Mouse (Mus musculus) forebrain, embryonic 15.5 days (tissue): ENCODE measurements around the gene Gpr162. TPM values are rescaled to one million over a fixed set of nuclear protein-coding genes. Genes with fewer than 3 reads are reported as not detected.
A peak's percentile ranks its signal among the peaks of the same experiment; 100 is the strongest.

Experiments used
- ATAC-seq: fragments of 200-750 bp; cut with Nextera tagmentation; replicated peaks from 2 replicates; pipeline ENCODE4 v1.8.0; 2017; ENCODE audit warnings: mild to moderate bottlenecking, moderate TSS enrichment, moderate library complexity
- H3K27ac ChIP-seq: fragments of 300-500 bp; sonication (generic); replicated peaks from 2 replicates; pipeline ENCODE4 v1.5.1; 2015; ENCODE audit warnings: mild to moderate bottlenecking, inconsistent platforms
- H3K27me3 ChIP-seq: fragments of 300-500 bp; sonication (generic); 2 replicates; pipeline ENCODE4 v1.6.1; 2015; ENCODE audit warnings: inconsistent platforms
- H3K36me3 ChIP-seq: fragments of 300-500 bp; sonication (generic); 2 replicates; pipeline ENCODE4 v1.6.1; 2015; ENCODE audit warnings: mild to moderate bottlenecking, inconsistent platforms
- H3K4me1 ChIP-seq: fragments of 300-500 bp; sonication (generic); 2 replicates; pipeline ENCODE4 v1.6.1; 2015; ENCODE audit warnings: inconsistent platforms
- H3K4me2 ChIP-seq: fragments of 300-500 bp; sonication (generic); replicated peaks from 2 replicates; pipeline ENCODE4 v1.6.1; 2015; ENCODE audit warnings: mild to moderate bottlenecking, inconsistent platforms
- H3K4me3 ChIP-seq: fragments of 300-500 bp; sonication (generic); 2 replicates; pipeline ENCODE4 v1.5.1; 2015; ENCODE audit warnings: mild to moderate bottlenecking, inconsistent platforms
- H3K9ac ChIP-seq: fragments of 300-500 bp; sonication (generic); replicated peaks from 2 replicates; pipeline ENCODE4 v1.6.1; 2015; ENCODE audit warnings: mild to moderate bottlenecking, inconsistent platforms
- H3K9me3 ChIP-seq: fragments of 300-500 bp; sonication (generic); 2 replicates; pipeline ENCODE4 v1.6.1; 2016; ENCODE audit warnings: inconsistent platforms
- WGBS: fragments of 180-500 bp; shearing (Covaris S2); methylation state at CpG from one replicate; pipeline ENCODE4 v1.1.7; 2015; ENCODE audit warnings: mixed read lengths; 5-methylcytosine and 5-hydroxymethylcytosine counted together
- polyA plus RNA-seq: library from polyadenylated mRNA; unstranded; fragments of >200 nt; fragmentation: Nextera tagmentation; extraction: Ambion mirVana; gene quantifications from 2 replicates; pipeline ENCODE4 v1.2.1, GENCODE M21; 2015

The Gpr162 gene
- polyA plus RNA-seq: 25.2 and 25.9 TPM in 2 replicates

- WGBS: under 1% methylated on average over 39 of the region's 43 CpGs
- H3K27ac ChIP-seq: peak within 1 kb of the TSS; percentile 90
- peak; percentile 72 for ATAC-seq
- 0 out of 2 replicates have a peak, but pooled peaks cover 2% of the 10 kb centered on the region for H3K36me3 ChIP-seq
- no peaks in the 10 kb centered on the region for H3K9me3 ChIP-seq
- no peaks in the 10 kb centered on the region for H3K27me3 ChIP-seq
- H3K9ac ChIP-seq: peak within 1 kb of the TSS; percentile 66
- peaks cover 54% of the 10 kb centered on the region for H3K4me1 ChIP-seq
- H3K4me3 ChIP-seq: peak within 1 kb of the TSS; percentile 51
- peak within 1 kb of the TSS; percentile 68 for H3K4me2 ChIP-seq
Observed at GRCm38 (mm10) chr6:124863658-124864298, at the start of gene Gpr162. Gpr162 (minus strand) TSS chr6:124863983.

GRCm38 (mm10) chr6:124913214-124913613 is 49.4 kb upstream of the Gpr162 start:
- Histone ChIP-seq H3K9ac (no peak overlapping the region), H3K36me3 (peaks cover 27% of the 10 kb centered on the region), H3K27me3 (no peaks in the 10 kb centered on the region), H3K27ac (peak overlapping the region; percentile 100), H3K4me1 (peaks cover 37% of the 10 kb centered on the region), H3K4me2 (no peak overlapping the region), H3K9me3 (no peaks in the 10 kb centered on the region), H3K4me3 (no peak overlapping the region)
- 74% methylated on average over 6 of the region's 6 CpGs for WGBS
- no peak for ATAC-seq

DNA sequence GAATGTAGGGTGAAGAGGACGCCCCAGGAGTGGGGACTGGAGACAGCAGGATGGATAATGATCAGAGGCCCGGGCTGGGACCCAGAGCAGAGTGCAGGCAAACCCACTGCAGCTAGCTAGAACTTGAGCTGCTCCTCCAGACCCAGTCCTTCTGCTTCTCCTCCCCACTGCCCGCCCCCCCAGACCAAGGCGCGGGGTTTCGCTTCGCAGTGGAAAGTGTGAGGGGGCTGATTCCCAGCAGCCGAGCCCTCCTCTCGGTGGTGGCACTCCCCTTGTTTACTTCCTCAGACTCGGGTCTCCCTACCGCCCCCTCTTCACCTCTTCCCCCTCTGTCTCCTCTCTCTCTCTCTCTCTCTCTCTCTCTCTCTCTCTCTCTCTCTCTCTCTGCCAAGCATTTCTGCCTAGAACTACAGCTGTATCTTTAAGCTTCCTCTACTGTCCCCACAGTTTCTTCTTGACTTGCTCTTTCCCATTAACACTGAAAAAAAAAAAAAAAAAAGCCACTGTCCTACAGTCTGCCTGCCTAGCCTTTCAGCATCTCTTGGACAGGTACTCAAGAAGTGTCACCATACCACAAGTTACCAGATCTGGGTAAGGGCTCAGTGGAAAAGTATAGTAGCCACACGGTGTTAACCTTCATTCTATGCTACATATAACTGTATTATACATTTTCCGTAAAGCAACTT is 47.9 kb upstream of the Gpr162 start, which contains the start of gene Lag3:
Gene Lag3 (minus strand): TSS at position 173 of the 686 bp plus-strand sequence.
- peak within 1 kb of the TSS; percentile 100; the same call in 1 of the 2 replicates for H3K27ac ChIP-seq
- H3K9me3 ChIP-seq: no peaks in the 10 kb centered on the region
- no peaks in the 10 kb centered on the region for H3K27me3 ChIP-seq
- H3K4me1 ChIP-seq: peaks cover 34% of the 10 kb centered on the region
- H3K4me2 ChIP-seq: no peak within 1 kb of the TSS
- peaks cover 27% of the 10 kb centered on the region for H3K36me3 ChIP-seq
- 20% methylated on average over 13 of the region's 13 CpGs for WGBS
- H3K9ac ChIP-seq: no peak within 1 kb of the TSS
- ATAC-seq: no peak
- no peak within 1 kb of the TSS for H3K4me3 ChIP-seq

DNA sequence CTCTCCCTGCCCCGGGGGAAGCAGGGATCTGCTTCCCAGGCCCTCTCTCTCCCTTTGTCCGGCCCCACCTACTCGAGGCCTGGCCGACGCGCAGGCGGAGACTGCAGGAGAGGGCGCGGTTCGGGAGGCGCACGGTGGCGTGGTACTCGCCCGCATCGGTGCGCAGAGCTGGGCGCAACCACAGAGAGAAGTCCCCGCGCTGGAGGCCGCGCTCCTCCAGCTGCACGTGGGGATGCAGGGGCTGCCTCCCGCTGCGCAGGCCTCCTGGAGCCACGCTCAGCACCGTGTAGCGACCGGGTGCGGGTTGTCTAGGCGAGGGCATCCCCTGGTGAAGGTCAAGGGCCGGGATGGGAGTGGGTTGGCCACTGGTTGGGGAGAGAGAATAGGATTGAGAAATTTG is 46.2 kb upstream of the Gpr162 start:
- Histone ChIP-seq H3K4me1 (peaks cover 31% of the 10 kb centered on the region), H3K27me3 (no peaks in the 10 kb centered on the region), H3K9me3 (no peaks in the 10 kb centered on the region), H3K4me3 (peak overlapping the region; percentile 10; the same call in 1 of the 2 replicates), H3K27ac (no peak overlapping the region), H3K4me2 (peak overlapping the region; percentile 22), H3K36me3 (peaks cover 27% of the 10 kb centered on the region), H3K9ac (no peak overlapping the region; the same call in 1 of the 2 replicates)
- 4% methylated on average over 32 of the region's 32 CpGs for WGBS
- ATAC-seq: peak; percentile 12

- no peaks in the 10 kb centered on the region for H3K9me3 ChIP-seq
- no peak overlapping the region for H3K27ac ChIP-seq
- no peak for ATAC-seq
- no peaks in the 10 kb centered on the region for H3K27me3 ChIP-seq
- peaks cover 36% of the 10 kb centered on the region for H3K4me1 ChIP-seq
- 81% methylated on average over 1 of the region's 1 CpGs for WGBS
- no peak overlapping the region for H3K4me2 ChIP-seq
- H3K4me3 ChIP-seq: no peak overlapping the region
- no peak overlapping the region for H3K9ac ChIP-seq
- H3K36me3 ChIP-seq: peaks cover 5% of the 10 kb centered on the region
Observed at GRCm38 (mm10) chr6:124907767-124908166, 44.0 kb upstream of the Gpr162 start.

GRCm38 (mm10) chr6:124904991-124905860 is 41.4 kb upstream of the Gpr162 start:
- Histone ChIP-seq H3K9ac (peak overlapping the region; percentile 72), H3K9me3 (no peaks in the 10 kb centered on the region), H3K4me2 (peak overlapping the region; percentile 65), H3K4me3 (peak overlapping the region; percentile 40), H3K27ac (peak overlapping the region; percentile 99), H3K27me3 (no peaks in the 10 kb centered on the region), H3K4me1 (peaks cover 31% of the 10 kb centered on the region), H3K36me3 (no peaks in the 10 kb centered on the region)
- ATAC-seq: no peak; the same call in 1 of the 2 replicates
- 22% methylated on average over 14 of the region's 16 CpGs for WGBS

- Histone ChIP-seq H3K4me2 (peak overlapping the region; percentile 65), H3K9ac (peak overlapping the region; percentile 72), H3K27ac (peak overlapping the region; percentile 99), H3K4me1 (peaks cover 25% of the 10 kb centered on the region), H3K27me3 (no peaks in the 10 kb centered on the region), H3K9me3 (no peaks in the 10 kb centered on the region), H3K36me3 (no peaks in the 10 kb centered on the region), H3K4me3 (peak overlapping the region; percentile 40)
- WGBS: 6% methylated on average over 24 of the region's 24 CpGs
- peak; percentile 82 for ATAC-seq
Observed at GRCm38 (mm10) chr6:124904161-124904981, 40.6 kb upstream of the Gpr162 start.

DNA sequence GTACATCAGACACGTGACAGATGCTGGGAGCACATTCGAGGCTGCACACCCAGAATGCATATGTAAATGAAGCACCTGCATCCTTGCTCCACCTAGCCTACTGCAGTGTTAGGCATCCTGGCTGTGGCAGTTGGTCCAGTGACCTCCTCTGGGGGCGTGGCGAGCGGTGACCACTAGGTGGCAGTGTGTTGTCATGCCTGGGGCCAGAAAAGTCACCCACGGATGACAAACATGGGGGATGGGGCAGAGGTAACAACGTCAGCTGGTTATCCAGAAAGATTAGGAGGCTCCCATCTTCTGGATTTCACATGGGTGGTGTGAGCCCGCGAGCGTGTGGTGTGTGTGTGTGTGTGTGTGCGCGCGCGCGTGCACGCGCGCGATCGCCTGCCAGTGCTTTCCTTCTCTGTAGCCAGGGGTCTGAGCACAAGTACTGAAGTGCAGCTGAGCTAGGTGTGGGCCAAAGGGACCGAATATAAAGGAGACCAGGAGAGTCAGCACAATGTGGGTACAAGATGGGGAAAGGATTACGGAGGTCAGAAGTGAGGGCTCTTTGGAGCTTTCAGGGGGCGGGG is 39.9 kb upstream of the Gpr162 start:
- H3K4me3 ChIP-seq: peak overlapping the region; percentile 40
- H3K4me2 ChIP-seq: peak overlapping the region; percentile 65
- peak; percentile 81 for ATAC-seq
- H3K36me3 ChIP-seq: no peaks in the 10 kb centered on the region
- no peaks in the 10 kb centered on the region for H3K9me3 ChIP-seq
- peak overlapping the region; percentile 99 for H3K27ac ChIP-seq
- H3K9ac ChIP-seq: peak overlapping the region; percentile 72
- WGBS: under 1% methylated on average over 23 of the region's 23 CpGs
- no peaks in the 10 kb centered on the region for H3K27me3 ChIP-seq
- H3K4me1 ChIP-seq: peaks cover 25% of the 10 kb centered on the region

DNA sequence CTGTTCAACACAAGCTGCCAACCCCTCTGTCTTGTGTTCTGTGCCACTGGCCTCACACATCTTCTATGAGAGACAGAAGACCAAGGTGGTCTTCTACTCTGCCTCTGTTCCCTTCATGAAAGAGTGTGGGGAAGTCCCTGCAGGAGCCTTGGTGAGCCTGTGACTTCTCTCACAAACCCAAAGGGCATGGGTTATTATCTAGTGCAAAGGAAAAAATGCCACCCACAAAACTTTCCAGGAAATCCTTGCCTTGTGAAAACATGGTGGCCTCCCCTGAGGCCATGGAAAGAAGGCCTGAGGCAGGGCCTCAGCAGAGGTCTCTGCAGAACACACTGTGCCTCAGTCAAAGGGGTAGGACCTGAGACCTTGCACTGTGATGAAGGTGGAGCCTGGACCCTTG is 38.1 kb upstream of the Gpr162 start:
- Histone ChIP-seq H3K9me3 (no peaks in the 10 kb centered on the region), H3K27ac (no peak overlapping the region), H3K9ac (no peak overlapping the region), H3K4me3 (no peak overlapping the region), H3K4me2 (no peak overlapping the region), H3K27me3 (no peaks in the 10 kb centered on the region), H3K4me1 (peaks cover 25% of the 10 kb centered on the region), H3K36me3 (no peaks in the 10 kb centered on the region)
- no peak for ATAC-seq

GRCm38 (mm10) chr6:124900801-124901480 is 37.2 kb upstream of the Gpr162 start:
- no peak for ATAC-seq
- H3K36me3 ChIP-seq: no peaks in the 10 kb centered on the region
- H3K4me1 ChIP-seq: peaks cover 25% of the 10 kb centered on the region
- no peak overlapping the region for H3K4me3 ChIP-seq
- H3K27ac ChIP-seq: no peak overlapping the region
- WGBS: 69% methylated on average over 10 of the region's 10 CpGs
- H3K9ac ChIP-seq: no peak overlapping the region
- H3K9me3 ChIP-seq: no peaks in the 10 kb centered on the region
- no peak overlapping the region for H3K4me2 ChIP-seq
- H3K27me3 ChIP-seq: no peaks in the 10 kb centered on the region
